Mouse (Mus musculus) thymus, postnatal 4 days (tissue): Measurements from ENCODE around the gene Lif.
A peak's percentile ranks its signal among the peaks of the same experiment; 100 is the strongest.

Experiments used
- DNase-seq: peaks from one replicate; pipeline ENCODE4 v3.0.0; 2021

Lif gene

GRCm38 (mm10) chr11:4231435-4231834, 25.9 kb upstream of the Lif start:
- DNase-seq: no peak

- no peak for DNase-seq
Observed at GRCm38 (mm10) chr11:4232644-4233043, 24.7 kb upstream of the Lif start.

- no peak for DNase-seq
Observed at GRCm38 (mm10) chr11:4235052-4235655, 22.2 kb upstream of the Lif start.

DNA sequence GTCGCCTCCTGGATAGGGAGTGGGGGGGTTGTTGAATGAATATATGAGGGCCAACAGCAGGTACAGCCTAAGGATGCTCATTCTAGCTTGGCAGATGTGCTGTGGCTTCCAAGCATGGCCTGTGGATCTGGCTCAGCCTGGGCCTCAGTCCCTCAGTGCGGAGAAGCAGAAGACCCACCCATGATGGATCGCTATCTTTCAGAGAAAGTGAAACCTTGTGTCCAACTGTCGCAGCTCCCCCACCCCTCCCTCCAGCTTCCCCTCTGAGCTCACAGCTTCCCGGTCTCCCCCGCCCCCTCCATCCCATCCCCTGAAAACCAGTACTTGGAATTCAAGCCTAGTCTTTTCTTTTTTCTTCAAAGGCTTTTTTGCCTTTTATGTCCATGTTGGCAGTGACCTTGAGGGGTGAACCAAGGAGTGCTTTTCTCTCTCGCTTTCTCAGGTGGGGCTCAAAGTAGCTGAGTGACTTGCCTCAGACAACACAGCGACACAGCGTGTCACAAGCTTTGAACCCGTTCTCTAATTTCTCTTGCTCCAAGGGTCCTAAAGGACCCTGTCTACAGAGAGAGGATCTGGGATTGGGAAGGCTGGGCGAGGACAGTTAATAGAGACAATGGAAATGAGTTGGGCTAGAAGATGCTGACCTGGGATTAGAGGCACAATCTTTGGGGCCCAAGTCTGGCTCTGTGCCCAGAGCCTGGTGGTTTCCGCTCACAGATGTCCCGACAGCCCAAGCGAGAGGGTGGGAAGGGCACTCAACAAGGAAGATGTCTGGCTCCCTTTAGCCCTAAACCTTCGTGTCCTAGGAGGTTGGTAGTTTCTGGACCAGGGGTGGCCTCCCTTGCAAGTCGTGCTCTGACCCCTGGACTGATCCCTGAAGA, 21.5 kb upstream of the Lif start, which contains the start of gene Osm:
Osm (plus strand) TSS at position 756 of the 881 bp plus-strand sequence.
- DNase-seq: peak; percentile 58

GRCm38 (mm10) chr11:4236546-4237067, 20.8 kb upstream of the Lif start:
- DNase-seq: peak; percentile 59

GRCm38 (mm10) chr11:4237389-4237912, 19.9 kb upstream of the Lif start:
- DNase-seq: peak; percentile 72

DNA sequence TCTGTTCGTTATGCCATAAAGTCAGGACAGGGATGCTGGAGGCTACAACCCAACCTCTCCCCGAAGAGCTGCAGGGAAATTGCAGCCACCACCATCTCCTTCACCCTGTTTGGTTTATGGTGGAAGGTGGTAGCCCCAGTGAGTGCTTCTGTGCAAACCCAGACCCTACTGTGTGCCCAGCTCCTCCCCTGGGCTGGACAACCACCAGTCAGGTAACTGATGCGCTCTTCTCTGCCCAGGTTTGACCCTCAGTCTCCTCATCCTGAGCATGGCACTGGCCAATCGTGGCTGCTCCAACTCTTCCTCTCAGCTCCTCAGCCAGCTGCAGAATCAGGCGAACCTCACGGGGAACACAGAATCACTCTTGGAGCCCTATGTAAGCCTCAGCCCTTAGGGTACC, 19.2 kb upstream of the Lif start:
- DNase-seq: no peak

GRCm38 (mm10) chr11:4239691-4240090, 17.7 kb upstream of the Lif start:
- DNase-seq: no peak

DNA sequence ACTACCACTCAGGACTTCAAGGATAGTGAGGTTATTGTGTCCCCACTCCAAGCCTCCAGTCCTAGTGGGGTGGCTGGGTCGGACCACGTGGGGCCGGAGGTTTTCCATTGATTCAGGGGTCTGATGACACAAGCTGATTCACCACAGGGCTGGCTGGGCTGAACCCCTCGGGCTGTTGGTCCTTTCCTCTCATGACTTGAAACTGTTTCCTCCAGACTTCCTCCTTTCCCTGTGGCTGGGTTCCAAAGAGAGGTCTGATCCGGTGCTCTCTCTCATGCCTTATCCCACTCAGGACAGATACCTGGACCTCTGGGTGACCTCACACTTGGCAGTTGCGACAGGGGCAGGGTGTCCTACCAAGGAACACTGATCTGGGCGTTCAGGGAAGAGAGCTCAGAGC, 17.2 kb upstream of the Lif start:
- DNase-seq: no peak

- DNase-seq: no peak
Observed at GRCm38 (mm10) chr11:4241180-4241579, 16.2 kb upstream of the Lif start.

DNA sequence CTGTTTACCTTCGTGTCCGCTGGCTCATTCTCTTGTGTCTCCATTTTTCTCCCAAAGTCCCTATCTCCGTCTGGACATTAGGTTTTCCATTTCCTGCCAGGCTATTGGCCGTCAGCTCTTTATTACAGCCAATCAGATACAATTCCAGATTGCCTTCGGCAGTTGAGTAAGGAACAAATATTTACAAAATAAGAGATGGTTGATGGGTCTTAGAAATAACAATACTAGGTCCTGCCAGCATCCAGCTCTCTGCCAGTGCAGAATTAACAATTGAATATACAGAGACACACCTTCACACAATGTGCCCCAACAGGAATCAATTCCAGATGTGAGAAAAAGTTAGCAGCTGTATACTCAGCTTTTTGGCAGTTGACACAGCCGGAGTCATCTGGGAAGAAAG, 11.2 kb upstream of the Lif start:
- DNase-seq: no peak

- DNase-seq: no peak
Observed at GRCm38 (mm10) chr11:4246623-4247022, 10.7 kb upstream of the Lif start.

DNA sequence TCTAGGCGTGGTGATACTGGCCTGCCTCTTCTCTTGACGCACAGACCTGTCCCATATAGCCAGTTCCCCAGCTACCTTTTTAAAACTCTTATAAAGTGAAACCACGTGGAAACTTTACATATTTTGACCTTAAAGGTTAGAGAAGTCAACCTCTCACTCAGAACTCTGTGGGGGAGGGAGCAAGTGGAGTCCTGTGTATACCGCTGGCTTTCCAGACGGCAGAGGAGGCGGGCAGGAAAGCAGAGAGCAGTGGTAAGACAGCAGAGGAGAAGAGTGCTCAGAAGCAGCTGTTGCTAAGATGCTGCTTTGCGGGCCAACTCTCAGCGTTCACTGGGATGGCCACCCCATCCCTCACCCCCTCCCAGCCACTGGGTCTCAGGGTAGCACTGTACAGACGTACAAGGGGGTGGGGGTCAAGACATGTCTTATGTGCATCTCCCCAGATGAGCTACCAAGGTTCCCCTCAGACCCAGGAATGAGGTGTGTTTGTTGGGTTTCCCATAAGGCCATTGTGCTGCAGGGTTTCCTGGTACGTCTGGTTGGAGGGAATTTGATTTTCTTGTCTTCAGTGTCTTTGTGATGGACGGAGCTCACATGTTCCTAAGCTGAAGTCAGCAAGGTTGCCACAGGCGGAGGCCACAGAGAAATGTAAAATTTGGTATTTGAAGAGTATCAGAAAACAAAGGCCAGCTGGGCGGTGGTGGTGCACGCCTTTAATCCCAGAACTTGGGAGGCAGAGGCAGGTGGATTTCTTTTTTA, 10.0 kb upstream of the Lif start:
- peak; percentile 49 for DNase-seq

GRCm38 (mm10) chr11:4249151-4249550, 8.2 kb upstream of the Lif start:
- no peak for DNase-seq

DNA sequence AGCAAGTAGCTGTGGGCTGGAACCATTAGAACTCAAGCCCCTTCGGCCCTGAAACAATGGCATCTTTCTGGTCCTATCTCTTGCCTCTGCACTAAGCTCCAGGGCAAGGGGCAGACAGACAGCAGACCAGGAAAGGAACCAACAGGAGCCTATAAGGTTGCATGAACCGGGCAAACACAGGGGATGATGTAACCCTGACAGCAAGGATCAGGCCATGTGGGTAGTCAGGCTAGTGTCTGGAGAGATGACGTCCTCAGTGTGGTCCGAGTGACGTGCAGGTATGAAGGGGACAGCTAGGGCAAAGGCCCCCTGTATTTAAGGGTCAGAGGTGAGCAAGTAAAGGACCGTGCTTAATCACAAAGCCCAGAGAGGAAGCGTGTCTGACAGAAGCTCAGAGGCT, 7.1 kb upstream of the Lif start:
- DNase-seq: no peak

DNA sequence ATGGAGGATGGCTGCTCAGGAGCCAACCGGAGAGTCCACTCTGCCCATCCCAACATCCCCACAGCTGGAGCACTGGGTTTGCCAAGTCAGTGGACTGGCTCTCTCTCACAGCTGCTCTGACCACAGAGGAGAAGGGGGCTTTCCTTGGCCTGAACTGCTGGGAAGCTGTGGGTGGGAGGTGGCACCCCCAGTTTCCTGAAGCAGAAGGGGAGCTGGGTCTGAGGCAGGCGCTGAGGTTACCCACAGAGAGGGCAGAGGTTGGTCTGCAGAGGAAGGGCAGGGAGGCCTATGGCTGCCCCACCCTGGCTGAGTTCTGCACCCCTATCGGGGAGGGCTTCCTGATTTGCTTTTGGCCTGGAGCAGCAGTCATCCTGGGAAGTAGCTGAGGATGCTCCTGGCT, 6.0 kb upstream of the Lif start:
- peak; percentile 24 for DNase-seq

- DNase-seq: no peak
Observed at GRCm38 (mm10) chr11:4252886-4253285, 4.5 kb upstream of the Lif start.

DNA sequence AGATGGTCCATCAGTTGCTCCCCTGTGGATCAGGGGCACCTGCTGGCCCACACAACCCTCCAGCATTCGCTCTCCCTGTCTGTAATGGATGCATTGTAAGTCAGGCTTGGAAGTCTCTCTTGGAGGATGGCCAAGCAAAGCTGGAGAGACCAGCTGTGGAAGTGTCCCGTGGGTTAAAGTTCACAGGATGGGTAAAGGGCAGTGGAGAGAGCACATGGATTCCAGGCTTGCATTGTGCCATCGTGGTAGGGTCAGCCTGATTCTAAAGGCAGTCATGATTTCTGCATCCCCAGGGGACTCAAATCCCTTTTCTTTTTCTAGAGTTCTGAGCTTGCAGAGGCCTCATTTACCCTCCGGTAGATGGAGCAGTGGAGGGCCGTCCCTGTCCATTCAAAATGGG, 399 bp downstream of the Lif start:
- no peak for DNase-seq

- peak; percentile 91 for DNase-seq
Observed at GRCm38 (mm10) chr11:4258657-4259082, 1.3 kb downstream of the Lif start.

DNA sequence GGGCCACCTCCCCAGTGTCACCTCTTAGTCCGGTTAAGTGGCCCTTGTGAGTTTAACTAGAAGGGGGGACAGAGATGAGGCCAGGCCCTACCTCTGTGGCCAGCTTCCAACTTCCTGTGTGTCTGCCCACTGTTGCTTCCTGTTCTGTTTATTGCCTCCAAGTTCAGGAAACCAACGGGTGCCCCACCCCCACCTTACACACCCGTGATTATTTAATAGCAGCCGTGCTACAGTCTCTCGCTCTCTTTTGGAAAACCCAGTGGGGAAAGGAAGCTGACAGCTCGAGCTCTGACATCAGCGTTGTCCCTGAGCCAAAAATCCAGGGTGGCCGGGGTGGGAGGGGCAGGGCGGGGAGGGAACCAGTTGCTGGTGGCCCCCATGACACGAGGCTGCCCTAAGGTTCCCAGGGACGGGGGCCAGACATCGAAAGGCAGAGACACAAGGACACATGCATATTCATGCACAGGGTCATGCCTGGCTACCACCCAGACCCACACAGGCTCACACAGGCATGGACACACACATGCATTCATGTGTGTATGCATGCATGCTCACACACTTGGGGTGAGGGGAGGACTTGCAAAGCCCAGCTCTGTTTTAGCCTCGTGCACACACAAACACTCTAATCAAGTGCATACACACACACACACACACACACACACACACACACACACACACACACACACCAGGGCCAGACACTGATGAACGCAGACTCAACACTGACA, 3.3 kb downstream of the Lif start:
- peak; percentile 36 for DNase-seq

GRCm38 (mm10) chr11:4261188-4261494, 3.8 kb downstream of the Lif start:
- DNase-seq: peak; percentile 86

- DNase-seq: peak; percentile 44
Observed at GRCm38 (mm10) chr11:4261969-4262368, 4.6 kb downstream of the Lif start.

GRCm38 (mm10) chr11:4262847-4263246, 5.5 kb downstream of the Lif start:
- peak; percentile 25 for DNase-seq
